Mouse (Mus musculus) MEL (cell line): ENCODE measurements around the gene Ceacam2. TPM values are rescaled to one million over a fixed set of nuclear protein-coding genes. Genes with fewer than 3 reads are reported as not detected.
"Not testable (repeated sequence)": the region's sequence is repeated elsewhere in the genome, so short reads cannot be mapped to it uniquely, and the experiment has no call there.

Source experiments
- DNase-seq: peaks from one replicate; pipeline ENCODE4 v3.0.0; 2011; ENCODE audit warnings: low read depth, low spot score
- H3K27ac ChIP-seq: 2 replicates; pipeline ENCODE4 v1.5.1; 2012; ENCODE audit warnings: low read depth, mild to moderate bottlenecking, control low read depth, low read length, moderate library complexity; ENCODE audit not compliant: control insufficient read depth
- H3K27me3 ChIP-seq, 2 experiments: fragments of 150-350 bp in 1 of 2; sonication (generic) in 1 of 2; 2 replicates each; pipeline ENCODE4 v1.6.1; 2012; ENCODE audit warnings: low read length in 2 of 2, mild to moderate bottlenecking in 2 of 2, improper control_type of control experiment in 1 of 2, moderate library complexity in 1 of 2; ENCODE audit not compliant: insufficient read depth in 2 of 2, control insufficient read depth in 1 of 2
- H3K36me3 ChIP-seq, 2 experiments: 2 replicates each; pipeline ENCODE4 v1.6.1; 2012 to 2014; ENCODE audit warnings: low read length in 2 of 2, improper control_type of control experiment in 1 of 2, inconsistent platforms in 1 of 2, mild to moderate bottlenecking in 1 of 2; ENCODE audit not compliant: insufficient read depth in 2 of 2, control insufficient read depth in 1 of 2
- H3K4me1 ChIP-seq, 2 experiments: fragments of 150-350 bp in 1 of 2; sonication (generic) in 1 of 2; 2 replicates each; pipeline ENCODE4 v1.6.1; 2012; ENCODE audit warnings: low read length in 2 of 2, improper control_type of control experiment in 1 of 2, mild to moderate bottlenecking in 1 of 2; ENCODE audit not compliant: insufficient read depth in 2 of 2, control insufficient read depth in 1 of 2
- H3K4me3 ChIP-seq, 2 experiments: fragments of 150-350 bp in 1 of 2; sonication (generic) in 1 of 2; 2 replicates each; pipeline ENCODE4 v1.5.1; 2012; ENCODE audit warnings: low read depth in 2 of 2, low read length in 2 of 2, mild to moderate bottlenecking in 2 of 2, moderate library complexity in 2 of 2, control low read depth in 1 of 2, improper control_type of control experiment in 1 of 2; ENCODE audit not compliant: control insufficient read depth in 1 of 2, insufficient read depth in 1 of 2
- H3K79me2 ChIP-seq: 2 replicates; pipeline ENCODE4 v1.6.1; 2012; ENCODE audit warnings: mild to moderate bottlenecking, low read length, moderate library complexity; ENCODE audit not compliant: control insufficient read depth, poor library complexity, insufficient read depth
- H3K9ac ChIP-seq: 2 replicates; pipeline ENCODE4 v1.6.1; 2012; ENCODE audit warnings: low read depth, mild to moderate bottlenecking, control low read depth, low read length, moderate library complexity; ENCODE audit not compliant: control insufficient read depth, poor library complexity, severe bottlenecking
- H3K9me3 ChIP-seq: fragments of 150-350 bp; sonication (generic); replicated peaks from 2 replicates; pipeline ENCODE4 v1.6.1; 2012; ENCODE audit warnings: mild to moderate bottlenecking, low read length, improper control_type of control experiment, moderate library complexity; ENCODE audit not compliant: insufficient read depth
- BHLHE40 ChIP-seq: IDR thresholded peaks from 2 replicates; pipeline ENCODE4 v1.6.1; 2012; ENCODE audit warnings: low read depth, mild to moderate bottlenecking, inconsistent platforms, low read length, improper control_type of control experiment, borderline replicate concordance
- ELF1 ChIP-seq: IDR thresholded peaks from 2 replicates; pipeline ENCODE4 v1.6.1; 2014; ENCODE audit warnings: low read depth, mild to moderate bottlenecking, inconsistent platforms, low read length, improper control_type of control experiment, moderate library complexity
- GABPA ChIP-seq: IDR thresholded peaks from 2 replicates; pipeline ENCODE4 v1.6.1; 2012; ENCODE audit warnings: low read depth, mild to moderate bottlenecking, inconsistent platforms, low read length, improper control_type of control experiment, moderate library complexity
- GATA1 ChIP-seq: IDR thresholded peaks from 2 replicates; pipeline ENCODE4 v1.6.1; 2011; ENCODE audit warnings: low read depth, low read length, improper control_type of control experiment
- HCFC1 ChIP-seq: IDR thresholded peaks from 2 replicates; pipeline ENCODE4 v1.6.1; 2012; ENCODE audit warnings: low read depth, mild to moderate bottlenecking, inconsistent platforms, low read length, improper control_type of control experiment, moderate library complexity
- JUND ChIP-seq: IDR thresholded peaks from 2 replicates; pipeline ENCODE4 v1.6.1; 2011; ENCODE audit warnings: low read depth, mild to moderate bottlenecking, improper control_type of control experiment, low read length
- MAX ChIP-seq: IDR thresholded peaks from 2 replicates; pipeline ENCODE4 v1.6.1; 2011; ENCODE audit warnings: low read length, improper control_type of control experiment
- MYC ChIP-seq: IDR thresholded peaks from 2 replicates; pipeline ENCODE4 v1.6.1; 2011; ENCODE audit warnings: low read depth, mild to moderate bottlenecking, low read length, improper control_type of control experiment, moderate library complexity
- NRF1 ChIP-seq: IDR thresholded peaks from 2 replicates; pipeline ENCODE4 v1.6.1; 2014; ENCODE audit warnings: low read depth, mild to moderate bottlenecking, inconsistent platforms, low read length, improper control_type of control experiment, moderate library complexity; ENCODE audit not compliant: poor library complexity, insufficient read depth, severe bottlenecking
- POLR2AphosphoS2 ChIP-seq: IDR thresholded peaks from 2 replicates; pipeline ENCODE4 v1.6.1; 2011; ENCODE audit warnings: low read length, improper control_type of control experiment
- USF1 ChIP-seq: IDR thresholded peaks from 2 replicates; pipeline ENCODE4 v1.6.1; 2014; ENCODE audit warnings: low read depth, mild to moderate bottlenecking, inconsistent platforms, low read length, improper control_type of control experiment, moderate library complexity
- USF2 ChIP-seq, 2 experiments: IDR thresholded peaks; 2 replicates each; pipeline ENCODE4 v1.6.1; 2011 to 2012; ENCODE audit warnings: improper control_type of control experiment in 2 of 2, low read length in 2 of 2, borderline replicate concordance in 1 of 2, inconsistent platforms in 1 of 2, low read depth in 1 of 2, mild to moderate bottlenecking in 1 of 2; ENCODE audit not compliant: insufficient read depth in 1 of 2
- polyA plus RNA-seq, 2 experiments: library from polyadenylated mRNA; stranded (reverse) in 1 of 2; unstranded in 1 of 2; fragments of >175 nt in 1 of 2; fragments of >200 nt in 1 of 2; gene quantifications; 2 replicates each; pipeline versions ENCODE4 v1.2.1 to v1.2.4; 2012; ENCODE audit warnings: low replicate concordance in 2 of 2, low read depth in 1 of 2; ENCODE audit not compliant: insufficient read length in 2 of 2, insufficient read depth in 1 of 2, missing spikeins in 1 of 2
- total RNA-seq: library from RNA; depleted of rRNA; stranded (reverse); fragments of 300-350 nt; gene quantifications from 2 replicates; pipeline ENCODE4 v1.2.3, GENCODE M21; 2012

The Ceacam2 gene
- total and polyA plus RNA-seq, 3 experiments: 0.13 TPM; not detected in 2

DNA sequence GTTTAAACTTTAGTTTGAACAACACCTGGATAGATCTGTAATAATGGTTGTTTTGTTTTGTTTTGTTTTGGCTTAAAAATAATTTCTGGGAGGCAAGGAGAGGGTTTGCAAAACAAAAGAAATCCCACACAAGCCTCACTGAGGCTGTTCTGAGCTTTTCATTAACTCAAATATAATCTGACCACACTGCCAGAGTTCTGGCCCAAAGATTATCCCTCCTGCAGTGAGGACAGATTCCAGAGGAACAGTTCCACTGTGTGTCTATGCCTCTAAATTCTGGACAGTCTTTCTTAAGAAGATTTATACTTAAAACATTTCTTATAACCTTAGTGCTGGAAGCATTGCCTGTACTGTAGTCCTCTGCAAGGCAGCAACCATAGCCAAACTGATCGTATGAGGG, 45.0 kb downstream of the Ceacam2 start:
- no peak overlapping the region for H3K9ac ChIP-seq
- H3K9me3 ChIP-seq: no peaks in the 10 kb centered on the region
- H3K79me2 ChIP-seq: no peaks in the 10 kb centered on the region
- H3K27ac ChIP-seq: no peak overlapping the region
- no peaks in the 10 kb centered on the region for H3K27me3 ChIP-seq
- no peaks in the 10 kb centered on the region for H3K4me1 ChIP-seq
- no peaks in the 10 kb centered on the region for H3K36me3 ChIP-seq
- TF ChIP-seq MAX (no peak), USF2 (IDR thresholded peaks at IDR 0.05; ENCODE audit: borderline replicate concordance in 1 of 2, insufficient read depth in 1 of 2, low read depth in 1 of 2, low read length in 2 of 2) (no peak), GABPA (no peak), BHLHE40 (no peak), ELF1 (no peak), MYC (no peak), NRF1 (no peak), JUND (no peak), POLR2AphosphoS2 (no peak), GATA1 (no peak), USF1 (no peak), HCFC1 (no peak)
- no peak for DNase-seq
- no peak overlapping the region for H3K4me3 ChIP-seq

DNA sequence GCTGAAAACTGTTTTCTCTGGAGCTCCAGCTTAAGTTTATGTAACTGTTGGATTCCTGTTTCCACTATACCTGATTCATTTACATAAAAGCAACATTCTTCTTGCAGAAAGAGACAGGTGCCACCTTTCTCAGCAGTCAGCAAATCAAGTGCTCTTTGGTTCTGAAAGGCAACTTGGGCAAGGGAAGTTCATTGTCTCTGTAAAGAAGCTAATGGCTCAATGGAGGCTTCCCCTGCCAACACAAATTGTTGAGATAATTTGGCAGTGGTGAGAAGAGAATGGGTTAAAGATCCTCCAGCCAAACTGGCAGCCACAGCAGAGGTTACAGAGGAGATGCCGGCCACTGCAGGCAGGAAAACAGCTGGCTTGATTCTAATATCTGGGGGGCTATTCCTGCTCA, 49.0 kb downstream of the Ceacam2 start:
- H3K4me3 ChIP-seq, H3K27me3 ChIP-seq, DNase-seq, H3K4me1 ChIP-seq, H3K79me2 ChIP-seq, H3K9me3 ChIP-seq, H3K27ac ChIP-seq, H3K9ac ChIP-seq, H3K36me3 ChIP-seq: not testable (repeated sequence)

DNA sequence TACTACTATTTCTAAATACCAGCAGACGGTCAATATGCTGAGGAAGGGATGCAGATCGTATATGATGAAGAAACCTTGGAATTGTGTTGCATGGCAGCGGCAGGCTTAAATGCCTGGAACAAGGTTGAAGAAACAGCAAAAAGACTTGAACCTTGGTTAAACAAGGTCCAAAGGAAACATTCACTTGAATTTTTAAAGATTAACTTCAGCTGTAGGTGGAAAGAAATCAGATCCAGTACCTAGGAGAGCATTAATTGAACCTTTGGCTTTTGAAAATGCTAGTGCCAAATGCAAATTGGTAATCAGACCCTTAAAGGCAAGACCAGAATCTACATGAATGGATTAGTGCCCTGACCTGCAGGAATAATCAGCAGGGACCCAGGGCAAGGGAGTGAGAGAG, 50.3 kb downstream of the Ceacam2 start:
- H3K27ac ChIP-seq, H3K4me3 ChIP-seq, H3K27me3 ChIP-seq, H3K9me3 ChIP-seq, H3K9ac ChIP-seq, H3K79me2 ChIP-seq, H3K4me1 ChIP-seq, H3K36me3 ChIP-seq, DNase-seq: not testable (repeated sequence)
